Mouse (Mus musculus) Patski (cell line): ENCODE results near the gene Rfc2. TPM values are rescaled to one million over a fixed set of nuclear protein-coding genes. Genes with fewer than 3 reads are reported as not detected.

Experiments used
- ATAC-seq: fragments of 100-300 bp; one replicate; pipeline ENCODE4 v1.8.0; 2021
- CTCF ChIA-PET: fragments of 350-600 bp; sonication (Branson Sonifier 250); formaldehyde crosslinking; loops from one replicate; lab custom pipeline; 2022; ENCODE audit warnings: inconsistent platforms; lab: Charles Lee
- POLR2A ChIA-PET: fragments of 350-600 bp; sonication (Branson Sonifier 250); formaldehyde crosslinking; loops from one replicate; lab custom pipeline; 2022; ENCODE audit warnings: antibody characterized with exemption, inconsistent platforms; lab: Charles Lee
- DNase-seq: peaks from one replicate; pipeline ENCODE4 v3.0.0-alpha.2; 2011; ENCODE audit warnings: low read depth, low spot score
- H3K27me3 ChIP-seq: fragments of 371-371 bp; one replicate; pipeline ENCODE4 v1.5.1; 2021
- CTCF ChIP-seq: fragments of 100-300 bp; IDR thresholded peaks from one replicate; pipeline ENCODE4 v1.5.1; 2021
- in situ Hi-C: fragments of 300-500 bp; cut with MboI; formaldehyde crosslinking; loops from 3 replicates; pipeline ENCODE4 v1.11.1; 2018; ENCODE audit warnings: low pct_unique_long_range_greater_than_20kb, mixed read lengths
- polyA plus RNA-seq: library from polyadenylated mRNA; unstranded; gene quantifications from one replicate; pipeline ENCODE4 v1.2.3, GENCODE M21; 2021

Gene Rfc2
- polyA plus RNA-seq, 1 experiment from 2014 or later = 94.4 TPM

DNA sequence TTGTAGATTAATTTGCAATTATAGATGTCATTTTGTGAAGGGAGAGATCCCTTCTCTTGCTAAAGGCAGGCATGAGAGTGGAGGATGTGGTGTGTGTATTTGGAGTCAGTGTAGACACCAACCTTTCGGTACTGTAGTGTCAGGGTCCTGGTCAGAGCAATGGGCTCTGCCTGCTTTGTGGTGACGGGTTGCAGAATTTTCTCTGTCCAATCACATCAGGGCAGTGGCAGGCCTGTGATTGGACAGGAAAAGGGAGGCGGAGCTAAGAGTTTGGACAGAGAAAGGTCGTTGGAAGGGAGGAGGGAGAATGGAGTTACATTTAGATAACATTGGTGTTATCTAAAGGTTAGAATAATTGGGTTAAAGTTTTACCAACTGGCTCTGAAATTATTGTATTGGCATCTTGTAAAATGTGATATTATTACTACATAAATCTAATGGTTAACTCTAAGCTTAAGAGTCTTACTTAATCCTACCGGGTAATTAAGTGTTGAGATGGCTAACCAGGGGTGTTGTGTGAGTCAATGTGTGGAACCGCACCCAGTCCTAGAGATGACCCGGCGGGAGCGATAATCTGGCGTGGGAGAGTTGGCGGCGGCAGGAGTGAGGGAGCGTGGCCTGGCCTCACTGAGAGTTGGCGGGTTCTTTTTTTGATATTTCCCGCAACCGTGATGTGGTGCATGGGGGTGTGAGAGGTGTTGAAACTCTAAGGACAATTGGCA is 20.6 kb upstream of the Rfc2 start:
- DNase-seq = no peak
- no peaks in the 10 kb centered on the region for H3K27me3 ChIP-seq
- TF ChIP-seq CTCF = no peak
- ATAC-seq = no peak
- CTCF ChIA-PET = no interaction called here
- POLR2A ChIA-PET = no interaction called here
- in situ Hi-C loops = no loop called here

DNA sequence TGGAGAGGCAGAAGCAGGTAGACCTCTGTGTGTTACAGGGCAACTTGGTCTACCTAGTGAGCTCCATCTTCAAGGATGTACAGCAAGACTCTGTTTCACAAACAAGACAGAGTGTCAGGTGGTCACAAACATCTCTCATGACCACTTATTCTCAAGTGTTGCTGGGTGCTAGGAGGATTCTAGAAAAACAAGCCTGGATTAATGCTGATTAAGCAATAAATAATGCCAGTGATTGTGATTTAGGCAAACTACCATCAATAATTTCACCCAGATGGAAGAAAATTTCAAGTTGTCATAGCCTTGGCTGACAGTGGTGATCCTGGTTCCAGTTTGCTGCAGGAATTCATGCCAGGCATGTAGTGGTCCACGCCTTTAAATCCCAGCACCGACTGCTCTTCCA is 16.9 kb upstream of the Rfc2 start:
- POLR2A ChIA-PET = no interaction called here
- DNase-seq (no peak), ATAC-seq (no peak)
- CTCF ChIA-PET = no interaction called here
- no peaks in the 10 kb centered on the region for H3K27me3 ChIP-seq
- no peak for TF ChIP-seq CTCF
- in situ Hi-C loops = no loop called here

DNA sequence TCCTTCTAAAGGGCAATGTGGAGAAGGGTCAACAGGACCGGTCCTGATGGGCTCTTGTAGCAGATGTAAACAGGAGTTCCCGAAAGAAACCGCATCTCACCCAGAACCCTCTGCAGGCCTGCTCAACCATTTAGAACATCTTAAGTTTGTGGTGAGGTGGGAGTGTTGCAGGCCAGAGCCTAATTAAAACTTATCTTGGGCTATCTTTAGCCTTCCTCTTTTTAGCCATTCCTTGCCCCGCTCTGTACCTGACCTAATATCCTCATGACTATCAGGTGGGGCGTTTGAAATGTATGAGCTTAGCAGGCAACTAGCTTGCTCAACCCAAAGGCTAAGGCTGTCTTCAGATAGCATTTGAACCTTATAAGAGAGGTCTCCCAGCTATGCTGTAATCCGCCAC is 15.5 kb upstream of the Rfc2 start:
- H3K27me3 ChIP-seq = no peaks in the 10 kb centered on the region
- TF ChIP-seq CTCF = no peak
- POLR2A ChIA-PET = no interaction called here
- DNase-seq (no peak), ATAC-seq (no peak)
- in situ Hi-C loops = no loop called here
- CTCF ChIA-PET = no interaction called here

DNA sequence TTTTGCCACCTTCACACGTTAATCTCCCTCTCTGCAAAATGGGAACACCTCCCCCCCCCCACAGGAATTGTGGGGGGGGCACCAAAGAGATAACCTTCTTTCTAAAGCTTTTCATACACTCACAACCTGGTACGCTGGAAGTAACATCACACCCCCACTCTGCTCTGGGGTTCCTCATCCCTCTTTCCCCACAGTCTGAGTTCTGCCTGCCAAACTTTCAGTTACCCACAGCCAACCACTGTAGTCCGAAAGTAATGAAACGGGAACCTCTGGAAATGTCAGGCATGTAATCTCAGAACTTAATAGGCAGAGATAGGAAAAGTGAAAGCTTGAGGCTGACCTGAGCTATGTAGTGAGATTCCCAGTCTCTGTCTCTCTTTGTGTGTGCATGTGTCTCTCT is 13.7 kb upstream of the Rfc2 start:
- in situ Hi-C loops = no loop called here
- ATAC-seq (no peak), DNase-seq (no peak)
- no peak for TF ChIP-seq CTCF
- POLR2A ChIA-PET = interaction anchor here (0.6 to 1.3 kb wide), 2 partner anchors 10 to 150 kb away, joined by 3 to 4 read pairs; no protein-coding TSS in a partner anchor
- H3K27me3 ChIP-seq = no peaks in the 10 kb centered on the region
- CTCF ChIA-PET = interaction anchor here (1.2 to 2.9 kb wide), 2 partner anchors 13 to 76 kb away, joined by 3 to 17 read pairs; no protein-coding TSS in a partner anchor

DNA sequence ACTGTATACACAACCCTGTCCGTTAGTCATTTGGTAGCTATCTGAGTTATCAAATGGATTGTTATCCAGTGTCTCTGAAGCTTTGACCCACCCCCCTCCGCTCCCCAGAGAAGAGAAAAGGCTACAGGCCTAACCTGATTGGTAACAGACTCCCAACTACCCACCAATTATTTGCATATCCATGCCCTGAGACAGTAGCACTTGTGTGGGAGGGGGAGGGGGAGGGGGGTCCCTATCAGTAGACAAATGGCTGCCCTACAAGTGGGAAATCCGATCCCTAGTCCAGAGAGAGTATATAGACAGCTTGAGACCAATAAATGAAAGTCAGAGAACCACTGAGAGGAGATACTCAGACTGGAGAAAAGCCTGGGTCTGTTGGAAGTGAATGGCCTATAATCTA is 13.1 kb upstream of the Rfc2 start:
- H3K27me3 ChIP-seq = no peaks in the 10 kb centered on the region
- TF ChIP-seq CTCF = no peak
- ATAC-seq (no peak), DNase-seq (no peak)
- in situ Hi-C loops = no loop called here
- ChIA-PET POLR2A (interaction anchor here (0.6 to 1.3 kb wide), 2 partner anchors 10 to 151 kb away, joined by 3 to 4 read pairs; no protein-coding TSS in a partner anchor), CTCF (interaction anchor here (1.2 to 2.9 kb wide), 2 partner anchors 13 to 77 kb away, joined by 3 to 17 read pairs; no protein-coding TSS in a partner anchor)

DNA sequence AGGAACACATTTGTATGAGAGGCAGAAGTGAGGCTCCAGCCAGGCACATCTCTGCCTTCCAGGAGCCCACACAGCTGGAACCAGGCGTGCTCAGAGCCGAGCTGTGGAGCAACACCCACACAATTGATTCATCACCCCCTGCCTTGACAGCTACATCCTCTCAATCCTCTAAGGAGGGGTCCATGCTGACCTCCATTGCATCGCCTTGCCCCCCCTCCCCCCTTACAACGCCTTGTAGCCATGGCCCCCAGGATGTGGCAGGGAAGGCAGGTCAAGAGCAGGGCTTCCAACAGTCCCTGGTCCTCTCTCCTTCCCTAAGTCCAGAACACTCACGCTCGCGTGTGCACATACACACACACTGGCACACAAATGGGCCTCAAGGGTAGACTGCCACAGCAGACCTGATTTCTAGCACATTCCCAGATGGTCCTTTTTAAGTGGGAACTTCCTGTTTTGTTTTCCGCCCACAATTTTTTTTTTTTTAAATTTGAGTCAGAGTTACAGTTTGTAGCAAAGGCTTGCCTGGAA is 12.1 kb upstream of the Rfc2 start:
- ChIA-PET CTCF (interaction anchor here (2.9 kb wide), 1 partner anchor 14 kb away, joined by 17 read pairs; no protein-coding TSS in a partner anchor), POLR2A (interaction anchor here (1.3 kb wide), 1 partner anchor 11 kb away, joined by 4 read pairs; no protein-coding TSS in a partner anchor)
- no peaks in the 10 kb centered on the region for H3K27me3 ChIP-seq
- ATAC-seq (no peak), DNase-seq (no peak)
- no peak for TF ChIP-seq CTCF
- in situ Hi-C loops = no loop called here

DNA sequence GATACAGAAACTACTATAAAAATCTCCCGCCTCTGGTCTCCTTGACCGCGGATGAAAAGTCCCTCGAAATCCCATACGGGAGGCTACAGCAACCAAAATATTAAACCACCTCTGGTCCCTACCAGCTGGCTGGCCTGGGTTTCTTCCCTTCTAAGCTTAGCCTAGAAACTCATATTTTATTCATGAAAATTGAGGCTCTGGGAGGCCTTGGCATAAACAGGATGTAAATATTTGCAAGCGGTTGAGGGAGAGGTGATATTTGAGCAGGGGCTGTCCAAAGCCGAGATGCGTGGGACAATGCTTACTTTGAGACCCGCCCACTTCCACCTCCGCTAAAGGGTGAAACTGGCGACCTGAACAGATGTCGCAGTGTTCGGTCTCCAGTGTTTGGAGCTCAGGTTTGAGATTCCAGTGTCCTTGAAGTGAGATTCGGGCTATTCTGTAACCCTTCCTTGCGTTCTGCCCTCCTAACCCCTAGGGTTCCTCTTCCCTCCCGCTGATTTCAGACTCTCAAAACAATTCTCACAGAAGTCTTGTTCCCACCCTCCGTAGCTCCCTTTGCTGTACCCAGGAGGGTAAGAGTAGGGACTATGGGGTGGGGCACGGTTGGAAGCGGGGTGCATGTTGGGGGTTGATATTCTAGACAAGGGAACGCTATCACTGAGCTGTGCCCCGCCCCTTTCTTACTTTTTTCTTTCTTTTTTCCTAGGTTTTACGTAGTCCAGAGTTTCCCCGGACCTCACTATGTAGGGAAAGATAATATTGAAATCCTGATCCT is 9.2 kb upstream of the Rfc2 start:
- in situ Hi-C loops = no loop called here
- no peaks in the 10 kb centered on the region for H3K27me3 ChIP-seq
- CTCF ChIA-PET = interaction anchor here (0.8 to 3.3 kb wide), 5 partner anchors 9 to 72 kb away, joined by 3 to 15 read pairs (median 4); partner anchors contain the start of genes Clip2 and Rfc2
- no peak for ATAC-seq
- POLR2A ChIA-PET = interaction anchor here (0.7 to 0.9 kb wide), 2 partner anchors 19 to 39 kb away, joined by 3 read pairs; no protein-coding TSS in a partner anchor
- DNase-seq = no peak
- TF ChIP-seq CTCF = no peak

DNA sequence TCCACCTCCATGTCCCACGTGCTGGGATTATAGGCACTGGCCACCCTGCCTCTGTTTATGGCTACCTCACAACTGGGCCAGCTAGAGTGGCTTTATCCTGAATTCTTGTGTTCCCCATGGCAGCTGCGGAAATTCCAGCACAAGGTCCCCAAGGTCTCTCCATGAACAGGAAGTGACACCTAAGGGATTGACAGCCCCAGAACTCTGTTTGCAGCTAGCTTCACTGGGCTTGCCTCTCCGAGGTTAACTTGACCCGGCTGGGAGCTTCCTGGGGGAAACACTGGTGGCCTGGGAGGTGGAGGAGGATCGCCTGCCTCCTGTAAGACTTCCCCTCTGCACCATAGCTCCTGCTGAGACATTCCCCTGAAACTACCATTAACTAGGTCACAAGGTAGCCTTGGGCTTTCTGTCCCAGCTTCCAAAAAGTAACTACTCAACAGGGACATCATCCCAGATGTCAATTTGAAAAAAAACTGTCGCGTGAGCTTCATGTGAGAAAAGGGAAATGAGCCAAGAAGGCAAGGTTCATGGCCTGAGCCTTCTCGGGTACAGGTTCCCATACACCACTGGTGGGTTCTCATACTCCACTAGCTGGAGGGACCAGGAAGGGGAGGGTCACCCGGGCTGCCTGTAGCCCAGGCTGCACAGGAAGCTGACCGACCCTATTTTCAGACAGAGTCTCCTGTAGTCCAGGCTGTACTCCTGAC is 8.5 kb upstream of the Rfc2 start:
- in situ Hi-C loops = no loop called here
- CTCF ChIA-PET = interaction anchor here (0.8 to 3.3 kb wide), 4 partner anchors 10 to 73 kb away, joined by 3 to 15 read pairs (median 6); partner anchors contain the start of genes Clip2 and Rfc2
- DNase-seq (no peak), ATAC-seq (no peak)
- H3K27me3 ChIP-seq = no peaks in the 10 kb centered on the region
- no peak for TF ChIP-seq CTCF
- POLR2A ChIA-PET = interaction anchor here (0.9 kb wide), 1 partner anchor 20 kb away, joined by 3 read pairs; no protein-coding TSS in a partner anchor

DNA sequence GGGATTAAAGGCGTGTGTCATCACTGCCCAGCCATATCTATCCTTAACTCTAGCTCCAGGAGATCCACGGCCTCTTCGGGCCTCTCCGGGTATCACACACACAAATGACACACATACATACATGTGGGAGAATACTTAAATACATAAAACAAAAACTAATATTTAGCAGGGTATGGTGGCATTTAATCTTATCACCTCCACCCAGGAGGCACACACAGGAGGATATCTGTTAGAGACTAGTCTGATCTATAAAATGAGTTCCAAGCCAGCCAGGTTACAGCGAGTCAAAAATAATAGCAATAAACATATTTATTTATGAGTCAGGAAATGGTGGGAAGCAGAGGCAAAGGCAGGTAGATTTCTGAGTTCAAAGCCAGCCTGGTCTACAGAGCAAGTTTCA is 5.3 kb upstream of the Rfc2 start:
- ChIA-PET CTCF (interaction anchor here (1.0 to 1.1 kb wide), 2 partner anchors 9 to 75 kb away, joined by 3 to 6 read pairs; no protein-coding TSS in a partner anchor), POLR2A (interaction anchor here (1.7 kb wide), 1 partner anchor 21 kb away, joined by 4 read pairs; no protein-coding TSS in a partner anchor)
- in situ Hi-C loops = no loop called here
- ATAC-seq = no peak
- H3K27me3 ChIP-seq = no peaks in the 10 kb centered on the region
- TF ChIP-seq CTCF = no peak
- DNase-seq = no peak
